Mouse (Mus musculus): ENCODE data around the gene Abcc8. TPM values are rescaled to one million over a fixed set of nuclear protein-coding genes. Genes with fewer than 3 reads are reported as not detected.

The Abcc8 gene
- total RNA-seq, 2 experiments from 2014 or later, result not detected

GRCm38 (mm10) chr7:46157746-46158145 is 22.1 kb downstream of the Abcc8 start:
- ATAC-seq (replicated peaks; ENCODE audit: poor library complexity, severe bottlenecking), result no peak

GRCm38 (mm10) chr7:46154498-46155488 is 25.0 kb downstream of the Abcc8 start:
- ATAC-seq (replicated peaks; ENCODE audit: poor library complexity, severe bottlenecking), result no peak

GRCm38 (mm10) chr7:46152819-46153351 is 26.9 kb downstream of the Abcc8 start:
- no peak for ATAC-seq (replicated peaks; ENCODE audit: poor library complexity, severe bottlenecking)

GRCm38 (mm10) chr7:46147417-46147816 is 32.4 kb downstream of the Abcc8 start:
- ATAC-seq (replicated peaks; ENCODE audit: poor library complexity, severe bottlenecking), result no peak

GRCm38 (mm10) chr7:46146675-46147308 is 33.0 kb downstream of the Abcc8 start:
- ATAC-seq (replicated peaks; ENCODE audit: poor library complexity, severe bottlenecking), result no peak

- ATAC-seq (replicated peaks; ENCODE audit: poor library complexity, severe bottlenecking), result no peak
Measured at GRCm38 (mm10) chr7:46144061-46144460, 35.8 kb downstream of the Abcc8 start.

GRCm38 (mm10) chr7:46138329-46138930 is 41.4 kb downstream of the Abcc8 start:
- ATAC-seq (replicated peaks; ENCODE audit: poor library complexity, severe bottlenecking), result no peak

GRCm38 (mm10) chr7:46133858-46134257 is 46.0 kb downstream of the Abcc8 start:
- ATAC-seq (replicated peaks; ENCODE audit: poor library complexity, severe bottlenecking), result no peak

- ATAC-seq (replicated peaks; ENCODE audit: poor library complexity, severe bottlenecking), result no peak
Measured at GRCm38 (mm10) chr7:46132229-46132628, 47.6 kb downstream of the Abcc8 start.

- ATAC-seq (replicated peaks; ENCODE audit: poor library complexity, severe bottlenecking), result no peak
Measured at GRCm38 (mm10) chr7:46131806-46132205, 48.0 kb downstream of the Abcc8 start.

GRCm38 (mm10) chr7:46131266-46131665 is 48.6 kb downstream of the Abcc8 start:
- no peak for ATAC-seq (replicated peaks; ENCODE audit: poor library complexity, severe bottlenecking)

GRCm38 (mm10) chr7:46130723-46131122 is 49.1 kb downstream of the Abcc8 start:
- ATAC-seq (replicated peaks; ENCODE audit: poor library complexity, severe bottlenecking), result no peak

GRCm38 (mm10) chr7:46129463-46130179 is 50.2 kb downstream of the Abcc8 start:
- no peak for ATAC-seq (replicated peaks; ENCODE audit: poor library complexity, severe bottlenecking)

GRCm38 (mm10) chr7:46128196-46128595 is 51.6 kb downstream of the Abcc8 start:
- no peak for ATAC-seq (replicated peaks; ENCODE audit: poor library complexity, severe bottlenecking)

- no peak for ATAC-seq (replicated peaks; ENCODE audit: poor library complexity, severe bottlenecking)
Measured at GRCm38 (mm10) chr7:46125340-46125739, 54.5 kb downstream of the Abcc8 start.

GRCm38 (mm10) chr7:46124460-46124859 is 55.4 kb downstream of the Abcc8 start:
- ATAC-seq (replicated peaks; ENCODE audit: poor library complexity, severe bottlenecking), result no peak

GRCm38 (mm10) chr7:46122964-46123363 is 56.9 kb downstream of the Abcc8 start:
- ATAC-seq (replicated peaks; ENCODE audit: poor library complexity, severe bottlenecking), result no peak

GRCm38 (mm10) chr7:46117035-46117434 is 62.8 kb downstream of the Abcc8 start:
- no peak for ATAC-seq (replicated peaks; ENCODE audit: poor library complexity, severe bottlenecking)

- no peak for ATAC-seq (replicated peaks; ENCODE audit: poor library complexity, severe bottlenecking)
Measured at GRCm38 (mm10) chr7:46116118-46116581, 63.7 kb downstream of the Abcc8 start.

GRCm38 (mm10) chr7:46113435-46113834 is 66.4 kb downstream of the Abcc8 start:
- ATAC-seq (replicated peaks; ENCODE audit: poor library complexity, severe bottlenecking), result no peak
